Mouse (Mus musculus) kidney, embryonic 16.5 days (tissue): ENCODE results near the gene Adgrb3. TPM values are rescaled to one million over a fixed set of nuclear protein-coding genes. Genes with fewer than 3 reads are reported as not detected.

ENCODE experiments used
- ATAC-seq: fragments of 200-750 bp; cut with Nextera tagmentation; 2 replicates; pipeline ENCODE4 v1.8.0; 2017; ENCODE audit warnings: moderate TSS enrichment; ENCODE audit not compliant: low FRiP score, low TSS enrichment
- H3K27ac ChIP-seq: fragments of 300-500 bp; sonication (generic); 2 replicates; pipeline ENCODE4 v1.5.1; 2014; ENCODE audit warnings: low read length
- H3K27me3 ChIP-seq: fragments of 300-500 bp; sonication (generic); 2 replicates; pipeline ENCODE4 v1.6.1; 2014; ENCODE audit warnings: low read length, control low read depth, mixed read lengths; ENCODE audit not compliant: insufficient read depth
- H3K36me3 ChIP-seq: fragments of 300-500 bp; sonication (generic); 2 replicates; pipeline ENCODE4 v1.6.1; 2014; ENCODE audit warnings: low read length, control low read depth, mixed read lengths; ENCODE audit not compliant: insufficient read depth
- H3K4me1 ChIP-seq: fragments of 300-500 bp; sonication (generic); 2 replicates; pipeline ENCODE4 v1.6.1; 2014; ENCODE audit warnings: low read length, control low read depth, mixed read lengths; ENCODE audit not compliant: insufficient read depth
- H3K4me2 ChIP-seq: fragments of 300-500 bp; sonication (generic); replicated peaks from 2 replicates; pipeline ENCODE4 v1.6.1; 2014; ENCODE audit warnings: low read depth, low read length
- H3K4me3 ChIP-seq: fragments of 300-500 bp; sonication (generic); 2 replicates; pipeline ENCODE4 v1.5.1; 2014; ENCODE audit warnings: mild to moderate bottlenecking, low read length
- H3K9ac ChIP-seq: fragments of 300-500 bp; sonication (generic); replicated peaks from 2 replicates; pipeline ENCODE4 v1.6.1; 2014; ENCODE audit warnings: low read length
- H3K9me3 ChIP-seq: fragments of 300-500 bp; sonication (generic); 2 replicates; pipeline ENCODE4 v1.6.1; 2016; ENCODE audit warnings: low read length, control low read depth
- WGBS: fragments of 180-500 bp; shearing (Covaris S2); extraction: QIAGEN DNeasy Blood & Tissue Kit; methylation state at CpG from one replicate; pipeline ENCODE4 v1.1.7; 2014; 5-methylcytosine and 5-hydroxymethylcytosine counted together
- polyA plus RNA-seq: library from polyadenylated mRNA; unstranded; fragments of >200 nt; fragmentation: Nextera tagmentation; extraction: Ambion mirVana; gene quantifications from 2 replicates; pipeline ENCODE4 v1.2.1, GENCODE M21; 2015

Adgrb3 gene
- polyA plus RNA-seq, 1 experiment from 2014 or later: 0.45 TPM

DNA sequence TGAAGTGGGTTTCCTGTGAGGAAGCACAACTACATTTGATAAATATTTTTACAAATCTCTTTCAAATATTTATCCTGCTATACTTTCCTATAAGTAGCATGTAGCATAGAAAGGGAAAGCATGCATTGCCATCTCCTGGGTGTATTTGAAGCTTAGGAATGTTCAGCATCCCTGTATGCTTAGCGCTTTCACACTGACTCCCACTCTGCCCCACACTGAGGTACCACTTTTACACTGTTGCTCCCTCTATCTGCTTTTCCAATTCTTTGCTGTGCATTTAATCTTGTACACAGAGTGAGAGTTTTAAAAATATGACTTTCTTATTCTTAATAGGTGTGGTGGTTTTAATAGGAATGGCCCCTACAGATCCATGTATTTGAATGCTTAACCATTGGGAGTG, 261.4 kb downstream of the Adgrb3 start:
- no peak for ATAC-seq
- no peaks in the 10 kb centered on the region for H3K27me3 ChIP-seq
- no peak overlapping the region for H3K4me2 ChIP-seq
- H3K9ac ChIP-seq: no peak overlapping the region
- no peaks in the 10 kb centered on the region for H3K36me3 ChIP-seq
- H3K4me1 ChIP-seq: no peaks in the 10 kb centered on the region
- no peak overlapping the region for H3K4me3 ChIP-seq
- H3K9me3 ChIP-seq: no peaks in the 10 kb centered on the region
- 88% methylated on average over 1 of the region's 1 CpGs for WGBS
- H3K27ac ChIP-seq: no peak overlapping the region

DNA sequence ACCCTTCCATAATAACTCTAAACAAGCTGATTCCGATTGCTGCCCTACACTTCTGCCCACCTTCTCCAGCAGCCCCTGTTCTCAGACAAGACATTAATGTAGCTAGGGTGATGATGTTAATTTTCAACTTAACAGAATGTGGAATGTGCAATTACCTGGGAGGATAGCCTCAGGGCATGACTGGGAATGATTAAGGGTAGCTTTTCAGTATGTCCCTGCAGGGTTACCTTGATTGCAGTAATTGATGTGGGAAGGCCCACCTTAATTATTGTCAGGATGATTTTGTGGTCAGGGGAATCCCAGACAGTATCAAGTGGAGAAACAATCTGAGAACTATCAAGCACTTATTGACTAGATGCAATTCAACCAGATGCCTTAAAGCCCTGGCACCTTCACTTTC, 283.4 kb downstream of the Adgrb3 start:
- Histone ChIP-seq H3K36me3 (no peaks in the 10 kb centered on the region), H3K9me3 (no peaks in the 10 kb centered on the region), H3K4me3 (no peak overlapping the region), H3K27ac (no peak overlapping the region), H3K4me1 (no peaks in the 10 kb centered on the region), H3K9ac (no peak overlapping the region), H3K4me2 (no peak overlapping the region), H3K27me3 (no peaks in the 10 kb centered on the region)
- 79% methylated on average over 1 of the region's 1 CpGs for WGBS
- no peak for ATAC-seq

DNA sequence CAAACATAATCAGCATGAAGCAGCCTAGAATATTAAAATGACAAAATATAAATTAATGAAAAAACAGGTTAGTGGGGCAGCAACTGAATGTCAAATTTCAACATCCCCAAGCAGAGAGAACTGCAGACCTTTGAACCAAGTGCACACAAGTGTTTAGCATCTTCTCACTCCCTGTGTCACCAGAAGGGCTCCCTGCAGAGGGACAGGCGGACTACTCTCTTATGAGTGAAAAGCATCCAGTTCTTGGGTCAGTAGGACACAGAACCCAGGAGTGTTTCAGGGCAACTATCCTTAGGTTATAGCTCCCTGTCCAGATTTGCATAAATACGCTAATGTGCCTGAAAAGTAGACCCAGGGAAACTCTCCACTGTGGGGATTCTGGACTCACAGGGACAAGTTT, 285.6 kb downstream of the Adgrb3 start:
- no peak overlapping the region for H3K4me3 ChIP-seq
- no peaks in the 10 kb centered on the region for H3K9me3 ChIP-seq
- H3K9ac ChIP-seq: no peak overlapping the region
- H3K27ac ChIP-seq: no peak overlapping the region
- no peaks in the 10 kb centered on the region for H3K4me1 ChIP-seq
- 75% methylated on average over 2 of the region's 2 CpGs for WGBS
- H3K4me2 ChIP-seq: no peak overlapping the region
- H3K36me3 ChIP-seq: no peaks in the 10 kb centered on the region
- H3K27me3 ChIP-seq: no peaks in the 10 kb centered on the region
- ATAC-seq: no peak

DNA sequence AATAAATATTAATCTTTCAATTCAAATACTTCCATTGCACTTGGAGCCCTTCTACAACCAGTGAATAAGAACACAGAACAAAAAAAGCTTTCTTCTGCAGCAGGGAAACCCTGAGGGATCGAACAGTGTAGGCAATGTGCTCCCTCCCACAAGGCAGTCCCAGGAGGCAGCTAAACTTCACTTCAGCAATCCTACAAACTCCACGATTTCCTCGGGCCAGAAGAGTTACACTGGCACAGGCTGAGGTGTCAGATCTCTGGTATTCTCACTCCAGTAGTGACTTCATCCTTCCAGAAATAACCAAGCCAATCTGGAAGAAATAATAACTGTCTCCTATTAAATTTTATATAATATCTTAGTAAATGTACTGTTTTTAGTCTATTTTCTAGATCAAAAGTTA, 286.6 kb downstream of the Adgrb3 start:
- 39% methylated on average over 3 of the region's 3 CpGs for WGBS
- no peaks in the 10 kb centered on the region for H3K9me3 ChIP-seq
- no peaks in the 10 kb centered on the region for H3K4me1 ChIP-seq
- ATAC-seq: no peak
- H3K4me2 ChIP-seq: no peak overlapping the region
- H3K36me3 ChIP-seq: no peaks in the 10 kb centered on the region
- H3K27ac ChIP-seq: no peak overlapping the region
- H3K4me3 ChIP-seq: no peak overlapping the region
- H3K27me3 ChIP-seq: no peaks in the 10 kb centered on the region
- H3K9ac ChIP-seq: no peak overlapping the region

DNA sequence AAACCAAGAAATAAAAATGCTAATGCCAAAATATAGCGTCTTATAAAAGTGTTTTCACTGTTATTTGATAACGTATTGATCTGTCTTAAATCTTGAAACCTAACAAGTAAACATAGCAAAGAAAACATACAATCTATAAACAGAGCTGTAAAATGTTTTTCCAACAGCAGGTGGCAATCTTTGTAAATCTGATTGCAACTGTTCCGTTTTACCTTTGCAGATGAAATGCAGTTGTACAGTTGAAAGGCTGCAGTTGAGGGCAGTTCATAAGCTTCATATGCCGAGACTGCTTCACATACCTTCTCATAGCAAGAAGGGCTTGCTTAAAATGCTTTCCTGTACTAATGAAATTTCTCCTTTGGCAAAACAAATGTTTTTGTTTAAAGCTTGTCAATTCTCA, 302.5 kb downstream of the Adgrb3 start:
- Histone ChIP-seq H3K4me3 (no peak overlapping the region), H3K27ac (no peak overlapping the region), H3K4me2 (no peak overlapping the region), H3K27me3 (no peaks in the 10 kb centered on the region), H3K9ac (no peak overlapping the region), H3K4me1 (no peaks in the 10 kb centered on the region), H3K36me3 (no peaks in the 10 kb centered on the region), H3K9me3 (no peaks in the 10 kb centered on the region)
- no peak for ATAC-seq
- 63% methylated on average over 4 of the region's 4 CpGs for WGBS

DNA sequence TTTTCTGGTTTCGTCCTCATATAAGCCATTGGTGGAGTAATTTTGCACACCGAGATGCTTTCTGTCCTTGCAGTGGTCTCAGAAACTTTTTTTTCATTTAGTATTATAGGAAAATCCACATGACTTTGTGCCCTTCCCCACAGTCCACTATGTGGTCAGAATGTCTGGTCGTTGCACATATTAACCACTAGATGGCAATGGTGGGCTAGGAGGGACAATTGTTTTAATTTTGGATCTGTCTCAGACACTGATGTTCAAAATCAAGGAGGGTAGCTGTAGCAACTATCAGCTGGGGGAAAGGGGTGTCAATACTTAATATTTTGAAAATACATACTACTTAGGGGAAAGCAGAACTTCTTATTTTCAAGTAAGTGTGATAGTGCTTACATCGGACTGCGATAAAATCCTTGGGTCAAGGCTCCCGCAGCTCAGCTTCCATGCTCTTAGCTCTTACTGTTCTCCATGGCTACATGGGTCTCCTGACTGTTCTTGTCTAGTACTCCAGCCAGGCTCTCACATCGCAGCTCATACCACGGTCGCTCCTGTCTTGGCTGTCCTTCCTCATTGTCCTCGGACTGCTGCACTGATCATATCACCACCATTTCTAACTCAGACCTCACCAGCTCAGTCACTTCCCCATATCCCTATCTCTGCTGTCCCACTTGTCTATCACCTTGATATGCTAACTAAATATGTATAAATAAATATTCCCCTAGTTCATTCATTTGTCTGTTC, 319.0 kb downstream of the Adgrb3 start:
- 59% methylated on average over 10 of the region's 10 CpGs for WGBS
- Histone ChIP-seq H3K27ac (no peak overlapping the region), H3K9me3 (no peaks in the 10 kb centered on the region), H3K4me1 (no peaks in the 10 kb centered on the region), H3K27me3 (no peaks in the 10 kb centered on the region), H3K4me3 (no peak overlapping the region), H3K4me2 (no peak overlapping the region), H3K9ac (no peak overlapping the region), H3K36me3 (no peaks in the 10 kb centered on the region)
- no peak for ATAC-seq

DNA sequence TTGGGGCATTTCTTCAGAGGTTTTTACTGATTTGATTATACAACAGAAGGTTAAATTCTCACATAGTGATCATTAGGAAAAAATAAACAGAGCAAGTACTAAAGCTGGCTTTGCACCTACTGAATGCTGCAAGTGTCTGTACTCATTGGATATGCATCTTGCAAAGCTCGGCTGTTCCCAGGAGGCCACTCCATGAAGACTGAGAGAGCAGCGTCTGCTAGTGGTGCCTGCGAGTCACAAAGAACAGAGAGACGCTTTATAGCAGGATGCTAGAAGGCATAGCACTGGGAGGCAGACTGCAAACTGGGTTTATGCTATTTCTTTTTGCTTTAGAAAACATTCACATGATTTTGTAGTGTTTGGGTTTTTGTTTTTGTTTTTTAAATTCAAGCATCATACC, 325.2 kb downstream of the Adgrb3 start:
- Histone ChIP-seq H3K9me3 (no peaks in the 10 kb centered on the region), H3K9ac (no peak overlapping the region), H3K27ac (no peak overlapping the region), H3K27me3 (no peaks in the 10 kb centered on the region), H3K4me1 (no peaks in the 10 kb centered on the region), H3K4me2 (no peak overlapping the region), H3K36me3 (no peaks in the 10 kb centered on the region), H3K4me3 (no peak overlapping the region)
- 19% methylated on average over 4 of the region's 4 CpGs for WGBS
- no peak for ATAC-seq

DNA sequence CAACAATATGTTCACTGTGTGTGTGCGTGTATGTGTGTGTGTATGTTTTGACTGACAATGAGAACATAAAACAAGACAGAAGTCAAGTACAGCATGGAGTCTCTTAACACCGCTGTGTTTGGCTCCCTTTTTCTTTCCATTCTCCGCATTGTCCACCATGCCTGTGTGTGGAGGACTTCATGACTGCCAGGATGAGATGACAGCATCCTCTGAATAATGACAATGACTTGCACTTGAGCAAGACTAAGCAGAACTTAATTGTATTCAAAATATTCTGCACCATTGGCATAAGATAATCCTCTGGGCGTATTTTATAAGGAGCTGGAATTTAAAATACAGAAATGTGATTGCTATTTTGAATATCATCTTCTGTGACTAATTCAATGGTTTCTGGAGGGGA, 326.0 kb downstream of the Adgrb3 start:
- H3K36me3 ChIP-seq: no peaks in the 10 kb centered on the region
- no peak for ATAC-seq
- no peak overlapping the region for H3K27ac ChIP-seq
- WGBS: 87% methylated on average over 4 of the region's 4 CpGs
- no peaks in the 10 kb centered on the region for H3K9me3 ChIP-seq
- H3K27me3 ChIP-seq: no peaks in the 10 kb centered on the region
- no peak overlapping the region for H3K4me2 ChIP-seq
- H3K9ac ChIP-seq: no peak overlapping the region
- no peak overlapping the region for H3K4me3 ChIP-seq
- no peaks in the 10 kb centered on the region for H3K4me1 ChIP-seq

DNA sequence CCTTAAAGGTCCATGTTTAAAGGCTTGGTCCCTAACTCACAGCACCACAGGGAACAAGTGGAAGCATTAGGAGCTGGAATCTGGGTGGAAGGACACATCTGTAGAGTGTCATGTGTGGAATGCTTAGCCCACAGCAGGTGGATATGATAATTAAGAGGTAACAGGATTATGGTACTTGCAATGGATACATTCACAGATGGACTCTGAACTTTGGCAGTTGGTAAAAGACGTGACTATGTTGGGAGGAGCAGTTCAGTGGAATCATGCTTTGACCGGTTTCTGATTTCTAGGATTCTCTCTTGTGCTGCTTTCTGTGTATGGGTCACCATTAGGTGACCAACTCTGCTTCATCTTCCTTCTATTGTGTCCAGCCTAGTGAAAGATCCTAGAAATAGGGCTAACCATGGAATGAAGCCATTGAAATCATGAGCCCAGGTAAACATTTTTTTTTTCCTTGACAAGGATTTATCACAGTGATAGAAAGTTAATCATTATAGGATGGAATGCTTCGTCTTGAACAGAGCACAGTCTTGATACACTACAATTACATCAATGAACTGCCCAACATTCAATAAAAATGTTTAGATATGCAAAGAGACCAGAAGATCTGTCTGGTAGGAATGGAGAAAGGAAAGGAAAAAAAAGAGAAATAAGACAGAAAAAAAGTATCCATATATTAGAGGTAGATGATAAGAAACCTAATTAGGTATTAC, 334.1 kb downstream of the Adgrb3 start:
- WGBS: 74% methylated on average over 3 of the region's 3 CpGs
- Histone ChIP-seq H3K9me3 (no peaks in the 10 kb centered on the region), H3K9ac (no peak overlapping the region), H3K4me1 (no peaks in the 10 kb centered on the region), H3K4me3 (no peak overlapping the region), H3K27me3 (no peaks in the 10 kb centered on the region), H3K27ac (no peak overlapping the region), H3K36me3 (no peaks in the 10 kb centered on the region), H3K4me2 (no peak overlapping the region)
- ATAC-seq: no peak

DNA sequence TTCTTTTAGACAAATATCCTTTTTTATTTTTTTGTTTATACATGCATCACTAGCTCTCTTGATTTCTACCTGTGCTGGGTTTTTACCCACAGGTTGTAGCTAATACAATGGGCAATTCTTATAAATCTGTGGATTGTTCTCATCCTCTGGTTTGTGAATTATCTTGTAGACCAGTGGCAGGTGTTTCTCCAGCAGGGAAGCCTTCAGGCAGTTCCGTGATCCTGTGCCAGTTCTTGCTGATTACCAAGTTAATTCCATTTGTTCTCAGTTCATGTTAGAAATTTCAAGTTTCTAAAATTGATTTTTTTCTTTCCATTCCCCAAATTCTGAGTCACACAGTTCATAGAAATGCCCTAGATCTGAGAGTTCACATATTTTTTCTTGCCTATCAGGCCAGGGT, 338.0 kb downstream of the Adgrb3 start:
- H3K4me3 ChIP-seq: no peak overlapping the region
- no peak for ATAC-seq
- no peaks in the 10 kb centered on the region for H3K36me3 ChIP-seq
- H3K27me3 ChIP-seq: no peaks in the 10 kb centered on the region
- H3K9ac ChIP-seq: no peak overlapping the region
- WGBS: 85% methylated on average over 1 of the region's 1 CpGs
- H3K4me2 ChIP-seq: no peak overlapping the region
- no peak overlapping the region for H3K27ac ChIP-seq
- H3K9me3 ChIP-seq: no peaks in the 10 kb centered on the region
- no peaks in the 10 kb centered on the region for H3K4me1 ChIP-seq
